Mouse (Mus musculus) kidney, adult 2 months (tissue): ENCODE measurements around the gene Lca5l.

Experiments used
- CTCF ChIP-seq: fragments of 200-500 bp; conservative IDR thresholded peaks from 2 replicates; pipeline ENCODE4 v1.5.1; 2011; ENCODE audit warnings: low read depth, mild to moderate bottlenecking, control low read depth, low read length, moderate library complexity, mixed read lengths; ENCODE audit not compliant: insufficient read depth, insufficient read length
- POLR2A ChIP-seq: fragments of 200-500 bp; IDR thresholded peaks from one replicate; pipeline ENCODE4 v1.6.1; 2011; ENCODE audit warnings: low read depth, low read length, control low read depth

GRCm38 (mm10) chr16:96126684-96127171 lies 65.3 kb downstream of the Lca5l start:
- TF ChIP-seq CTCF (no peak), POLR2A (no peak)
